Mouse (Mus musculus): Measurements from ENCODE around the gene Pds5b. TPM values are rescaled to one million over a fixed set of nuclear protein-coding genes. Genes with fewer than 3 reads are reported as not detected.
A peak's percentile ranks its signal among the peaks of the same experiment; 100 is the strongest.
"Not testable (repeated sequence)": the region's sequence is repeated elsewhere in the genome, so short reads cannot be mapped to it uniquely, and the experiment has no call there.

Gene Pds5b
- total RNA-seq, 2 experiments from 2014 or later: 17.6 to 18.3 TPM

GRCm38 (mm10) chr5:150702714-150703113, 29.2 kb downstream of the Pds5b start:
- DNase-seq: peak; percentile 29 to 83

GRCm38 (mm10) chr5:150706651-150707050, 33.1 kb downstream of the Pds5b start:
- not testable (repeated sequence) for DNase-seq

- not testable (repeated sequence) for DNase-seq
Measured at GRCm38 (mm10) chr5:150707181-150707580, 33.6 kb downstream of the Pds5b start.

GRCm38 (mm10) chr5:150711503-150711902, 38.0 kb downstream of the Pds5b start:
- no peak for DNase-seq

- no peak for DNase-seq
Measured at GRCm38 (mm10) chr5:150713431-150713830, 39.9 kb downstream of the Pds5b start.

GRCm38 (mm10) chr5:150717775-150718174, 44.2 kb downstream of the Pds5b start:
- DNase-seq: peak; percentile 20 to 28

GRCm38 (mm10) chr5:150724641-150725040, 51.1 kb downstream of the Pds5b start:
- DNase-seq: no peak

- not testable (repeated sequence) for DNase-seq
Measured at GRCm38 (mm10) chr5:150737028-150737427, 63.5 kb downstream of the Pds5b start.

- DNase-seq: no peak
Measured at GRCm38 (mm10) chr5:150739311-150739710, 65.8 kb downstream of the Pds5b start.

- DNase-seq: no peak
Measured at GRCm38 (mm10) chr5:150740597-150740996, 67.1 kb downstream of the Pds5b start.

- DNase-seq: no peak
Measured at GRCm38 (mm10) chr5:150756623-150757022, 83.1 kb downstream of the Pds5b start.

- no peak for DNase-seq
Measured at GRCm38 (mm10) chr5:150772403-150772802, 98.9 kb downstream of the Pds5b start.

- DNase-seq: no peak
Measured at GRCm38 (mm10) chr5:150773083-150773482, 99.5 kb downstream of the Pds5b start.

- no peak for DNase-seq
Measured at GRCm38 (mm10) chr5:150788261-150788660, 114.7 kb downstream of the Pds5b start.

- DNase-seq: no peak
Measured at GRCm38 (mm10) chr5:150789039-150789438, 115.5 kb downstream of the Pds5b start.

GRCm38 (mm10) chr5:150794181-150794580, 120.6 kb downstream of the Pds5b start:
- DNase-seq: no peak

GRCm38 (mm10) chr5:150800056-150800455, 126.5 kb downstream of the Pds5b start:
- DNase-seq: no peak

GRCm38 (mm10) chr5:150814111-150814990, 140.8 kb downstream of the Pds5b start:
- no peak for DNase-seq

- DNase-seq: no peak
Measured at GRCm38 (mm10) chr5:150815400-150815799, 141.9 kb downstream of the Pds5b start.

GRCm38 (mm10) chr5:150816775-150817174, 143.2 kb downstream of the Pds5b start:
- DNase-seq: no peak

GRCm38 (mm10) chr5:150818041-150818440, 144.5 kb downstream of the Pds5b start:
- DNase-seq: no peak

- no peak for DNase-seq
Measured at GRCm38 (mm10) chr5:150818886-150819285, 145.3 kb downstream of the Pds5b start.

GRCm38 (mm10) chr5:150819520-150819919, 146.0 kb downstream of the Pds5b start:
- DNase-seq: no peak

- DNase-seq: no peak
Measured at GRCm38 (mm10) chr5:150821152-150821551, 147.6 kb downstream of the Pds5b start.

Data from heart, adult 18-20 months (tissue).